Mouse (Mus musculus): ENCODE data around the gene Nrtn.
A peak's percentile ranks its signal among the peaks of the same experiment; 100 is the strongest.

Nrtn gene

GRCm38 (mm10) chr17:56722441-56722840 lies 34.9 kb downstream of the Nrtn start:
- no peak for DNase-seq (ENCODE audit: low read depth, low spot score)

- peak; percentile 100 for DNase-seq (ENCODE audit: low read depth, low spot score)
Observed at GRCm38 (mm10) chr17:56717363-56718058, 39.8 kb downstream of the Nrtn start, which contains the start of the genes Ndufa11 and Vmac. Gene Ndufa11 (plus strand): TSS chr17:56717767. Gene Vmac (minus strand): TSS chr17:56718022.

- DNase-seq (ENCODE audit: low read depth, low spot score), result peak; percentile 99
Observed at GRCm38 (mm10) chr17:56716655-56717362, 40.5 kb downstream of the Nrtn start.

- no peak for DNase-seq (ENCODE audit: low read depth, low spot score)
Observed at GRCm38 (mm10) chr17:56715914-56716654, 41.2 kb downstream of the Nrtn start.

- no peak for DNase-seq (ENCODE audit: low read depth, low spot score)
Observed at GRCm38 (mm10) chr17:56715360-56715759, 42.0 kb downstream of the Nrtn start.

- no peak for DNase-seq (ENCODE audit: low read depth, low spot score)
Observed at GRCm38 (mm10) chr17:56709708-56710107, 47.6 kb downstream of the Nrtn start.

- no peak for DNase-seq (ENCODE audit: low read depth, low spot score)
Observed at GRCm38 (mm10) chr17:56708692-56709091, 48.6 kb downstream of the Nrtn start.

GRCm38 (mm10) chr17:56706515-56706914 lies 50.8 kb downstream of the Nrtn start:
- no peak for DNase-seq (ENCODE audit: low read depth, low spot score)

GRCm38 (mm10) chr17:56703038-56703437 lies 54.3 kb downstream of the Nrtn start:
- no peak for DNase-seq (ENCODE audit: low read depth, low spot score)
